Mouse (Mus musculus) hematopoietic multipotent progenitor cell, adult 10-12 weeks (in vitro differentiated cells): ENCODE measurements around the gene Slc39a5. TPM values are rescaled to one million over a fixed set of nuclear protein-coding genes. Genes with fewer than 3 reads are reported as not detected.

Experiments used
- polyA plus RNA-seq: library from polyadenylated mRNA; stranded (reverse); fragments of >175 nt; gene quantifications from 2 replicates; pipeline ENCODE4 v1.2.3, GENCODE M21; 2012; ENCODE audit warnings: low replicate concordance

The Slc39a5 gene
- not detected in 2 replicates for polyA plus RNA-seq

DNA sequence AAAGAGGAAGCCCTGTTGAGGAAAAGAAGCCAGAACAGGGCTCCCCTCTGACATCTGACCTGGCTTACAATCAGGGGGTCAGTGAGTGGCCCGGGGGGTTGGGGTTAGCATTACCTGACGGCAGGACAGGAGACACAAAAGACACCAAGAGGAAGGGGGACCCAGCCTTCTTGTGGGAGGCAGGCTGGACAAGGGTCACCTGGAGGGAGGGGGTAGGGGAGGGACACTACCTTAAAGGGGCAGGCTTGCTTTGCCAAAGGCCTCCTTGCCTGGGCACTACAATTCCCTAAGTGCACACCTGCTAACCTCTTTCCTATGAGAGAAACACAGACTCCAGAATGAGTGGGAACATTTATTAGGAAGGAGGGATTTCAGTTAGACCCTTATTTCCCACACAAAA is at the start of gene Slc39a5:
Gene Slc39a5 (minus strand): TSS at position 174 of the 400 bp plus-strand sequence.

DNA sequence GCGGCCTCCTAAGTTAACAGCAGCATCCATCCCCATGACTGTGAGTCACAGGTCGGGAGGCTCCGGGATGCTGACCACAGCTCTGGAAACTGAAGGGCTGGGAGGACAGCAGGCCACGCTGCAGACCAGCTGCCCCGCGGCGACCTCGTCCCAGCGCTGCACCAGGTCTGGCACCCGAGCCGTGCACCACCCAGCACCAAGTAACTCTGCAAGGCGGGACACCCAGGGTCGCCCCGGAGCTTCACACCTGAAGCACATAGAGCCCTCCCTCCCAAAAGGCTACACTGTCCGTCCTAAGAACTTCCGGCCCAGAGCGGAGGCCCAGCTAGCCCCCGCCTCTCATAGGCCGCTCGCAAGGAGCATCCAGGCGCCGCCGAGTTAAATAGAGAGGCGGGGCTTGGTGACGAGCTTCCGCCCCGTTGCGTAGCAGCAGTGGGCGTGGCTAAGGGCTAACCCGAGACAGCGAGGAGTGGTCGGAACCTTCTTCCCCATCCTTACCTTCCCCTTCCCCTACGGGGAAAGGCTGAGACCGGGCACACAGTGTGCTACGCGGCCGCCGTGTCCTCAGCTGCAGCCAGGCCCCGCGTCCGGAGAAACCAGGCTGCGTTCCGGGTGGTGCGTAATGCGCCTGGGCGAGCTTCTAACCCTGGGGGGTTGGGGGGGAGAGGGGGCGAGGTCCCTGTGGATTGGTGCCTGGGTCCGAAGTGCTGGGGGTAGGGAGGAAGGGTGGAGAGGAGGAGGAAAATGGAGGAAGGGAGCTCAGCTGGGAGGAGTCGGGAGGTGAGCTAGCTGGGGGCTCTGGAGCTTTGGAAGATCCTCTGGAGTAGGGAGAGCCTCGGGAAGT is 10.4 kb upstream of the Slc39a5 start, which contains the start of the genes Nabp2 and Rnf41:
Gene Nabp2 (minus strand): TSS at position 282 of the 844 bp plus-strand sequence.
Gene Rnf41 (plus strand): TSS at position 447 of the 844 bp plus-strand sequence.

GRCm38 (mm10) chr10:128376455-128377211 is 24.4 kb downstream of the Slc39a5 start, which contains the start of gene Ankrd52:
TSS of gene Ankrd52 (plus strand) at chr10:128377115.

DNA sequence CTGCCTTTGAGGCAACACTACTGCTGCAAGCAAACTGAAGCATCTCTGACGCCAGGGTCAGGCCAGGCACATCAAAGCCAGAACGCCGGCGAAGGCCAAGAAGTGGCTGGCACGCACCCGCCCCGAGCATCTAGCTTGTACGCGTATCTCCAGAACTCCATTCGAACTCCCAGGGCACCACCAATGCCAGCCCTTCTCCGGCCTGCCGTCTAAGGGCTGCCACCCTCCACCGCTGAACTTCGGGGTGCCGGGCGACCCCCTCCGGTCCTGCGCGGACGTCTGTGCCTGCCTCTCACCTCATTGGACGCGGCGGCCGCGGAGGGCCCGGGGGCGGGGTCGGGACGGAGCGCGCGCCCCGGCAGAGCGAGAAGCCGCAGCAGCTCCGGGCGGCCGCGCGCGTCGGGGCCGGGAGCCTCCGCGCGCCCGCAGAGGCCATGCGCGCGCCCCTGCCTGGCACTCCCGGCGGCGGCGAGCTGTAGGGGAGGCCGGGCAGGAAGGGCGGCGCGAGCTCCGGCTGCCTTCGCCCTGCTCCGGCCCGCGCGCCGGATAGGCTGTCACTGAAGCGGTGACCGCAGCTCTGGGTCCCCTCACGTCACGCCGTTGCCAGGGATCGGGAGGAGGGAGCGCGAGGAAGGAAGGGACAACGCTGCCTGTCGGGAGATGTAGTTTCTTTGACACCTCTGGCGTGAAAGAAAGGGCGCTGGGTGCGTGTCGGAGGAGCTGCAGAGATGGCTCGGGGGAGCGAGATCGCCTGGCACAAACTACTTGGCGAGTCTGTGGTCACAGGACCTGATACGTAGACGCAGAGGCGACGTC is 32.4 kb downstream of the Slc39a5 start, which contains the start of gene Coq10a:
Gene Coq10a (minus strand): TSS at position 596 of the 816 bp plus-strand sequence.

Other genes with a start within 250 kb of the Slc39a5 start
- gene Rbms2, start 220.9 kb downstream of the Slc39a5 start, polyA plus RNA-seq, result 12.2 and 13.2 TPM in 2 replicates
- gene Gls2, start 206.8 kb downstream of the Slc39a5 start, polyA plus RNA-seq, result 0.91 TPM in 1 of 2 replicates, not detected in the other
- gene Spryd4, start 189.4 kb downstream of the Slc39a5 start, polyA plus RNA-seq, result 0.61 and 2.6 TPM in 2 replicates
- gene Mip, start 175.4 kb downstream of the Slc39a5 start, polyA plus RNA-seq, result 0.17 TPM in 1 of 2 replicates, not detected in the other
- gene Timeless, start 169.2 kb downstream of the Slc39a5 start, polyA plus RNA-seq, result 8.5 and 11.9 TPM in 2 replicates
- 0.08 TPM in 1 of 2 replicates, not detected in the other for gene Apon, start 147.1 kb downstream of the Slc39a5 start, polyA plus RNA-seq
- gene Apof, start 132.6 kb downstream of the Slc39a5 start, polyA plus RNA-seq, result 0.21 TPM in 1 of 2 replicates, not detected in the other
- gene Stat2, start 130.7 kb downstream of the Slc39a5 start, polyA plus RNA-seq, result 38.6 and 62.2 TPM in 2 replicates
- 0.23 TPM in 1 of 2 replicates, not detected in the other for gene Il23a, start 102.5 kb downstream of the Slc39a5 start, polyA plus RNA-seq
- 4.9 and 7.2 TPM in 2 replicates for gene Pan2, start 97.9 kb downstream of the Slc39a5 start, polyA plus RNA-seq
- 29.2 and 43.5 TPM in 2 replicates for gene Cnpy2, start 78.8 kb downstream of the Slc39a5 start, polyA plus RNA-seq
- 9.9 and 31.8 TPM in 2 replicates for gene Cs, start 63.5 kb downstream of the Slc39a5 start, polyA plus RNA-seq
- gene Coq10a, start 32.2 kb downstream of the Slc39a5 start, polyA plus RNA-seq, result 10.2 and 25.7 TPM in 2 replicates
- gene Ankrd52, start 24.1 kb downstream of the Slc39a5 start, polyA plus RNA-seq, result 59.6 and 62.0 TPM in 2 replicates
- 115 and 117 TPM in 2 replicates for gene Nabp2, start 10.3 kb upstream of the Slc39a5 start, polyA plus RNA-seq
- gene Rnf41, start 10.4 kb upstream of the Slc39a5 start, polyA plus RNA-seq, result 20.2 and 20.7 TPM in 2 replicates
- gene Smarcc2, start 58.0 kb upstream of the Slc39a5 start, polyA plus RNA-seq, result 167 and 293 TPM in 2 replicates
- 68.9 and 549 TPM in 2 replicates for gene Myl6, start 92.9 kb upstream of the Slc39a5 start, polyA plus RNA-seq
- gene Myl6b, start 97.5 kb upstream of the Slc39a5 start, polyA plus RNA-seq, result 2.2 TPM in 2 replicates
- 177 and 239 TPM in 2 replicates for gene Esyt1, start 124.6 kb upstream of the Slc39a5 start, polyA plus RNA-seq
- 29.8 and 36.6 TPM in 2 replicates for gene Zc3h10, start 146.5 kb upstream of the Slc39a5 start, polyA plus RNA-seq
- 1,750 and 7,475 TPM in 2 replicates for gene Rpl41, start 148.1 kb upstream of the Slc39a5 start, polyA plus RNA-seq
- gene Pa2g4, start 164.8 kb upstream of the Slc39a5 start, polyA plus RNA-seq, result 93.8 and 156 TPM in 2 replicates
- gene Erbb3, start 188.4 kb upstream of the Slc39a5 start, polyA plus RNA-seq, result 1.8 TPM in 2 replicates
- gene Rps26, start 225.5 kb upstream of the Slc39a5 start, polyA plus RNA-seq, result 309 and 4,118 TPM in 2 replicates
- gene Ikzf4, start 244.8 kb upstream of the Slc39a5 start, polyA plus RNA-seq, result 3.9 and 4.3 TPM in 2 replicates